Mouse (Mus musculus) heart, adult 2 months (tissue): ENCODE measurements around the gene Col12a1.

ENCODE experiments used
- CTCF ChIP-seq: fragments of 200-600 bp; IDR thresholded peaks from 2 replicates; pipeline ENCODE4 v1.8.1; 2022; ENCODE audit warnings: antibody characterized with exemption, mild to moderate bottlenecking, moderate library complexity
- EP300 ChIP-seq: fragments of 200-500 bp; IDR thresholded peaks from 2 replicates; pipeline ENCODE4 v1.6.1; 2011; ENCODE audit warnings: low read depth, low read length, control low read depth; ENCODE audit not compliant: insufficient read depth
- POLR2A ChIP-seq: fragments of 200-500 bp; IDR thresholded peaks from 2 replicates; pipeline ENCODE4 v1.6.1; 2011; ENCODE audit warnings: mild to moderate bottlenecking, low read depth, low read length, control low read depth; ENCODE audit not compliant: insufficient read depth

DNA sequence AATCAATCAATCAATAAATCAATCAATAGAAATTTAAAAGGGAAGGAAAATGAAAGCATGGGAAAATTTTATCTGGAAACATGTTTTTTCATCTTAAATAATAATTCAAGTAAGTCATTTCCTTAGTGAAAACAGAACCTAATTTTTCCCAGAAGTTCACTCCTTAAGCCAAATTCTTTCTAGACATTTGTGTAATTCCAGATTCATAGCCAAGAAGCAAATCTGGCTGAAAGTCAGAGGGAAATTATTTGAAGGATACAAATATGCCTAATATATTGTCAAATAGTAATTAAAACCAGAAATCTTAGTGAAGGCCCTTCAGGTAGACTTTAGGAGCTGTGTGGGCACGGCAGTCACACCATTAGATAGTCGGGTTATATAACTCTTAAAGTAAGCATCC lies 115.2 kb downstream of the Col12a1 start:
- TF ChIP-seq POLR2A (no peak), EP300 (no peak), CTCF (no peak)
